Mouse (Mus musculus): ENCODE measurements around the gene 4921530L21Rik. TPM values are rescaled to one million over a fixed set of nuclear protein-coding genes. Genes with fewer than 3 reads are reported as not detected.
A peak's percentile ranks its signal among the peaks of the same experiment; 100 is the strongest.

The 4921530L21Rik gene
- polyA plus RNA-seq, 1 experiment from 2014 or later = not detected

- Histone ChIP-seq H3K4me1 (ENCODE audit: control insufficient read depth, insufficient read depth, low read length) (no peaks in the 10 kb centered on the region), H3K9me3 (replicated peaks; ENCODE audit: control insufficient read depth, low read length) (no peaks in the 10 kb centered on the region), H3K4me2 (ENCODE audit: low read length) (no peak overlapping the region), H3K36me3 (ENCODE audit: control insufficient read depth, insufficient read depth, low read length) (no peaks in the 10 kb centered on the region), H3K9ac (ENCODE audit: low read length) (no peak overlapping the region), H3K27ac (ENCODE audit: low read depth, low read length) (no peak overlapping the region), H3K4me3 (ENCODE audit: low read depth, low read length) (no peak overlapping the region), H3K27me3 (replicated peaks; ENCODE audit: control insufficient read depth, insufficient read depth, low read length) (no peaks in the 10 kb centered on the region)
- WGBS = 73% methylated on average over 2 of the region's 2 CpGs
- peak; percentile 87; the same call in 1 of the 2 replicates for ATAC-seq
- DNase-seq (ENCODE audit: low spot score) = peak; percentile 82
These were observed 32.2 kb downstream of the 4921530L21Rik start for GRCm38 (mm10) chr14:95913293-95913692.

GRCm38 (mm10) chr14:95926742-95927141, 45.7 kb downstream of the 4921530L21Rik start:
- no peak overlapping the region for H3K4me3 ChIP-seq (ENCODE audit: low read depth, low read length)
- H3K36me3 ChIP-seq (ENCODE audit: control insufficient read depth, insufficient read depth, low read length) = no peaks in the 10 kb centered on the region
- ATAC-seq (no peak), DNase-seq (ENCODE audit: low spot score) (no peak)
- no peak overlapping the region for H3K27ac ChIP-seq (ENCODE audit: low read depth, low read length)
- no peaks in the 10 kb centered on the region for H3K9me3 ChIP-seq (replicated peaks; ENCODE audit: control insufficient read depth, low read length)
- H3K4me2 ChIP-seq (ENCODE audit: low read length) = no peak overlapping the region
- 87% methylated on average over 1 of the region's 1 CpGs for WGBS
- H3K27me3 ChIP-seq (replicated peaks; ENCODE audit: control insufficient read depth, insufficient read depth, low read length) = no peaks in the 10 kb centered on the region
- no peaks in the 10 kb centered on the region for H3K4me1 ChIP-seq (ENCODE audit: control insufficient read depth, insufficient read depth, low read length)
- H3K9ac ChIP-seq (ENCODE audit: low read length) = no peak overlapping the region

- no peak overlapping the region for H3K4me2 ChIP-seq (ENCODE audit: low read length)
- H3K9ac ChIP-seq (ENCODE audit: low read length) = no peak overlapping the region
- H3K4me1 ChIP-seq (ENCODE audit: control insufficient read depth, insufficient read depth, low read length) = no peaks in the 10 kb centered on the region
- no peak overlapping the region for H3K4me3 ChIP-seq (ENCODE audit: low read depth, low read length)
- H3K9me3 ChIP-seq (replicated peaks; ENCODE audit: control insufficient read depth, low read length) = no peaks in the 10 kb centered on the region
- DNase-seq (ENCODE audit: low spot score) (peak; percentile 55), ATAC-seq (no peak)
- WGBS = 89% methylated on average over 3 of the region's 3 CpGs
- H3K27ac ChIP-seq (ENCODE audit: low read depth, low read length) = no peak overlapping the region
- H3K36me3 ChIP-seq (ENCODE audit: control insufficient read depth, insufficient read depth, low read length) = no peaks in the 10 kb centered on the region
- H3K27me3 ChIP-seq (replicated peaks; ENCODE audit: control insufficient read depth, insufficient read depth, low read length) = no peaks in the 10 kb centered on the region
These were observed 47.0 kb downstream of the 4921530L21Rik start for GRCm38 (mm10) chr14:95927810-95928785.
